Mouse (Mus musculus) testis, adult 2 months (tissue): ENCODE measurements at regions not wholly inside any gene's neighbourhood (a gene's known extent, or its start where the extent isn't known, plus 50 kb on each side); places are given as distances from the start of the nearest gene placed in this dataset.

ENCODE experiments used
- H3K27ac ChIP-seq: fragments of 200-500 bp; 2 replicates; pipeline ENCODE4 v1.5.1; 2012; ENCODE audit warnings: low read depth, low read length; ENCODE audit not compliant: control insufficient read depth, insufficient read depth
- H3K27me3 ChIP-seq: fragments of 200-500 bp; 2 replicates; pipeline ENCODE4 v1.6.1; 2012; ENCODE audit warnings: mild to moderate bottlenecking, low read length, moderate library complexity; ENCODE audit not compliant: control insufficient read depth, insufficient read depth
- H3K36me3 ChIP-seq: fragments of 200-500 bp; 2 replicates; pipeline ENCODE4 v1.6.1; 2012; ENCODE audit warnings: mild to moderate bottlenecking, low read length; ENCODE audit not compliant: control insufficient read depth, insufficient read depth
- H3K4me1 ChIP-seq: fragments of 200-500 bp; 2 replicates; pipeline ENCODE4 v1.6.1; 2012; ENCODE audit warnings: low read length; ENCODE audit not compliant: control insufficient read depth, insufficient read depth
- H3K4me3 ChIP-seq: fragments of 200-500 bp; 2 replicates; pipeline ENCODE4 v1.5.1; 2012; ENCODE audit warnings: low read depth, mild to moderate bottlenecking, low read length, moderate library complexity, mixed read lengths; ENCODE audit not compliant: control insufficient read depth
- CTCF ChIP-seq: fragments of 200-500 bp; IDR thresholded peaks from 2 replicates; pipeline ENCODE4 v1.5.1; 2012; ENCODE audit warnings: low read depth, mild to moderate bottlenecking, inconsistent platforms, low read length, moderate library complexity; ENCODE audit not compliant: control insufficient read depth, insufficient read depth, insufficient replicate concordance
- POLR2A ChIP-seq: fragments of 200-500 bp; IDR thresholded peaks from 2 replicates; pipeline ENCODE4 v1.6.1; 2012; ENCODE audit warnings: low read depth, mild to moderate bottlenecking, inconsistent platforms, low read length, moderate library complexity; ENCODE audit not compliant: control insufficient read depth

DNA sequence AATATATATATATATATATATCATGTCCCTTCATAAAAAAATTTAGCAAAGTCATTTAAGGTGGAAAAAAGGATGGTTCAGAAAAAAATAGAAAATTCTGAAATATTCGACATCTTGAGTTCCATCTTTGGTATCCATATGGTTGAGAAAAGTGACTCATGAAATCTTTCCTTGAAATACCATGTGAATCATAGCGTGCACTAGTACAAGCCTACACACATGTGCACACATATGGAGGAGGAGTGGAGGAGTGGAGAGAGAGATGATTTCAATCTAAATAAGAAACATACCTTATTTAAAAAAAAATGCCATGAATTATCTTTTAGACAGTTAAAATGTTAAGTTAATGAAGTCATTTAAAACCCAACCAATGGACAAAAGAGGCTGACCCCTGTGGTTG lies 936.3 kb upstream of the Flrt2 start:
- Histone ChIP-seq H3K4me3 (no peak overlapping the region), H3K27me3 (no peaks in the 10 kb centered on the region), H3K27ac (no peak overlapping the region), H3K4me1 (no peaks in the 10 kb centered on the region), H3K36me3 (no peaks in the 10 kb centered on the region)
- TF ChIP-seq POLR2A (no peak), CTCF (no peak)

DNA sequence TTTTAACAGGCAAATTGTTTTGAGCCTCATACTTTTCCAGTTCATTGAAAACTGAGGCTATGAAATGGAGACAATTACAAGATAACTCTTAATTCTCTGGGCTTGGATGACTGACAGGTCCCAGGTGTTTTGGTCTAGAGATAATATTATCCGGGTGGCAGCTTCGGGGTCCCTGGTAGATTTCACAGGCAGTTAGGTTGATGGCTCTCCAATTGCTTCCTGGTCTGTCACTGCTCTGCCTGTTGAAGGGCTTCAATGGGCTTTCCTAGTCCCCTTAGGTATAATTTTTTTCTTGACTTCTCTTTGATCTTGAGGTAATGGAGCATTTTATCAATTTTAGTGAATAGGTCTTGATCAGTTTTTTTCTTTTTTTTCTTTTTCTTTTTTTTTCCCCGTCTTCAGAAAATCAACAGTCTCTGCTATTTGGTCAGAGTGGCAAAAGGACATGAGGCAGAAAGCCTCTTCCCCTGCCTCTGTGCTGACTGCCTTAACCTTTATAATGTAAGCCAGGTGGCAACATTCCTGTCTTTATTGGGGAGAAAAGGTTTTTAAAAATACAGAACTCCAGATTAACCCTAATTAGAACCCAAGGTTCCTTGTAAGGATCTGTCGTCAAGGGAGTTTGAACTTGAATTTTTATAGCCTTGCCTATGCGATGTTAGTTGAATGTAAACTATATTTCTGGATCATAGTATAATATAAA lies 896.0 kb upstream of the Flrt2 start:
- Histone ChIP-seq H3K4me3 (no peak overlapping the region), H3K4me1 (no peaks in the 10 kb centered on the region), H3K36me3 (no peaks in the 10 kb centered on the region), H3K27me3 (no peaks in the 10 kb centered on the region), H3K27ac (no peak overlapping the region)
- TF ChIP-seq POLR2A (no peak), CTCF (no peak)

DNA sequence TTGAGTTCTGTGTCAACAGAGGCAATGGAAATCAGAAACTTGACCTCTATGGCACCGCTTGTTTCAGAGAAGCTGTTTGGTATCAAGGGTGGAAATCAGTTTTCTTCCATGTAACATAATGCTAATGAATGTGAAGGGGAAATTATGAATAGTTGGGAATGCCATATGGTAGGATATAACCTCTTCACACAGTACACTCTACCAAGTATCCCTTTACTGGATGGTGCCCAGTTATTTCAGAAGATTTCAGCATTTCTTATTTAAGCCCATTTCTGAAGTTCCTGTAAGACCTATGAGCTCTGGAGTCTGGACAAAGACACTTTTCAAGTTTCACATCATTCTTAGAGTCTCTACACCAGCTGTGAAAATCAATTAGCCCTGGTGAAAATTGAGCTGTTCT lies 887.3 kb upstream of the Flrt2 start:
- Histone ChIP-seq H3K4me3 (no peak overlapping the region), H3K27ac (no peak overlapping the region), H3K36me3 (no peaks in the 10 kb centered on the region), H3K27me3 (no peaks in the 10 kb centered on the region), H3K4me1 (no peaks in the 10 kb centered on the region)
- TF ChIP-seq POLR2A (no peak), CTCF (no peak)

DNA sequence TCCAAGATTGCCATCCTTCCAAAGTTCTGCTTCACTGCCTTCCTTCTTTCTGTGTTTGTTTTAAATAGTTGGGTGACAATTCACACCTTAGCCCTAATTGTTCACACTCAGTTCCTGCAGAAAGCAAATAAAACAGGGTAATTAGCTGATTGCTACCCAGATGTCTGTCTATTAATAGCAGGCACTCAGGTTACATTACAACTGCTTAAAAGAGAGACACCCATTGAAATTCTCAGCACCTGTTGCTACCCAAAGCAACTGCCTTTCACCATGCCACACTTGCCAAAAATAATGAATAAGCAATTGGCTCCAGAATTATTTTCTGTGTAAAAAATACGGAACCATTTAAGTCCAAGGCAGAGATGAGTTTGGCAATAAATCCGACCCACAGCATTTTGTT lies 860.6 kb upstream of the Flrt2 start:
- no peaks in the 10 kb centered on the region for H3K36me3 ChIP-seq
- no peaks in the 10 kb centered on the region for H3K4me1 ChIP-seq
- no peak overlapping the region for H3K4me3 ChIP-seq
- H3K27me3 ChIP-seq = no peaks in the 10 kb centered on the region
- TF ChIP-seq CTCF (no peak), POLR2A (no peak)
- no peak overlapping the region for H3K27ac ChIP-seq

DNA sequence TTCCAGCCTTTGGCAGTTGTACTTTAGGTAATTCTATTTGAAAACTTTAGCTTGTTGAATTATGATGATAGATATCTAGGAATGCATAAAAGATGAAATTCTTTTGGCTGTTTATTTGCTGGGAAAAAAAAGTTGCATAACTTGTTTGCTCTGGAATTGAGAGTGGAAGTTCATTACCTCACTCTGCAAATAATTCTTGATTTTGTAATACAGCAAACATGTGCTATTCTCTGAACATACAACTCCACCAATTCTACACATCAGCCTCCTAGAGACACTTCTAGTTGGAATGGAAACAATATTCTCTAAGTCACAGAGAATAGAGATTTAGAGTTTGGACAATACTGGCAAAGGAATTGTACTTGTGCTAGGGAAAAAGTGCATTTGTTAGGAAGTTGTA lies 829.3 kb upstream of the Flrt2 start:
- Histone ChIP-seq H3K4me3 (no peak overlapping the region), H3K27me3 (no peaks in the 10 kb centered on the region), H3K36me3 (no peaks in the 10 kb centered on the region), H3K4me1 (no peaks in the 10 kb centered on the region), H3K27ac (no peak overlapping the region)
- TF ChIP-seq POLR2A (no peak), CTCF (no peak)

DNA sequence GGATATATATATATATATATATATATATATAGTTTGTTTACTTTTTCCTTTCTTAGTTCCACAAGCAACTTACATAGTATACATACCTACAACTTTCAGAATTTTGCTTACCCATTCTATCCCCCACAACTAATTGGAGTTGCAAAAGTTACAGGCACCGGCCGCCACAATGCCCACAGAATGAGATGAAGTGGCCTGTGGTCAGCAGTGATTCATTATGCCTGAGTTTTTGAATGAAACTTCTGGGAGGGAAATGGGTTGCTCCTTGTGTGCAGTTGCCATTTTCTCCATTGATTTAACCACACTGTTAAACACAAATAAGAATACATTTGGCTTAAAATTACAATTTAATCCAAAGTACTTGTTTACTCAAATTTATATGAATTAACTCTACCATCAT lies 781.2 kb upstream of the Flrt2 start:
- no peaks in the 10 kb centered on the region for H3K4me1 ChIP-seq
- no peaks in the 10 kb centered on the region for H3K36me3 ChIP-seq
- no peak overlapping the region for H3K27ac ChIP-seq
- no peaks in the 10 kb centered on the region for H3K27me3 ChIP-seq
- H3K4me3 ChIP-seq = no peak overlapping the region
- TF ChIP-seq CTCF = no peak

DNA sequence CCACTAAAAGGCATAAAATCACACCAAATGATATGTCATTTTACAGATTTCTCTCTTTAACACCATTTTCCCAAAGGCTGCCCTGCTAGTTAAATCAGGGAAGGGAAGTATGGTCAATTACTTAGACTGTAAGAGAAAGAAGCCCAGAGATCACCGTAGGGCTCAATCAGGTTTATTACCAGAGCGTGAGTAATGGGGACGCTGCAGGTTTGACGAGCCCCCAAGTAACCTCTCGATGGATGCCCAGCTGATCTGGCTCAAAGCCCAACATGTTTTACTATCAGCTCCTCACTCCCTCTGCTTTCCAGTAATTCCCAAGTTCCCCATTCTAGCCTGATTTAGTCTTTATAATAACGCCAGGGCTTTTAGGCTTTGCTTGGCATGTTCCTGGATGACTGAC lies 749.0 kb upstream of the Flrt2 start:
- TF ChIP-seq CTCF = no peak
- no peak for TF ChIP-seq POLR2A
- Histone ChIP-seq H3K4me3 (no peak overlapping the region), H3K36me3 (no peaks in the 10 kb centered on the region), H3K4me1 (no peaks in the 10 kb centered on the region), H3K27ac (no peak overlapping the region), H3K27me3 (no peaks in the 10 kb centered on the region)
